Mouse (Mus musculus) forebrain, embryonic 16.5 days (tissue): ENCODE results near the gene Ptpre. TPM values are rescaled to one million over a fixed set of nuclear protein-coding genes. Genes with fewer than 3 reads are reported as not detected.
"Not testable (repeated sequence)": the region's sequence is repeated elsewhere in the genome, so short reads cannot be mapped to it uniquely, and the experiment has no call there.

ENCODE experiments used
- ATAC-seq: fragments of 200-750 bp; cut with Nextera tagmentation; 2 replicates; pipeline ENCODE4 v1.8.0; 2017; ENCODE audit warnings: mild to moderate bottlenecking, moderate library complexity
- H3K27ac ChIP-seq: fragments of 300-500 bp; sonication (generic); 2 replicates; pipeline ENCODE4 v1.5.1; 2014; ENCODE audit warnings: low read length, control low read depth
- H3K27me3 ChIP-seq: fragments of 300-500 bp; sonication (generic); replicated peaks from 2 replicates; pipeline ENCODE4 v1.6.1; 2014; ENCODE audit warnings: low read length; ENCODE audit not compliant: control insufficient read depth, insufficient read depth
- H3K36me3 ChIP-seq: fragments of 300-500 bp; sonication (generic); 2 replicates; pipeline ENCODE4 v1.6.1; 2014; ENCODE audit not compliant: control insufficient read depth, insufficient read depth
- H3K4me1 ChIP-seq: fragments of 300-500 bp; sonication (generic); replicated peaks from 2 replicates; pipeline ENCODE4 v1.6.1; 2014; ENCODE audit warnings: low read length; ENCODE audit not compliant: control insufficient read depth, insufficient read depth
- H3K4me2 ChIP-seq: fragments of 300-500 bp; sonication (generic); 2 replicates; pipeline ENCODE4 v1.6.1; 2014; ENCODE audit warnings: mild to moderate bottlenecking, low read length, control low read depth
- H3K4me3 ChIP-seq: fragments of 300-500 bp; sonication (generic); replicated peaks from 2 replicates; pipeline ENCODE4 v1.5.1; 2014; ENCODE audit warnings: mild to moderate bottlenecking, low read length, control low read depth
- H3K9ac ChIP-seq: fragments of 300-500 bp; sonication (generic); replicated peaks from 2 replicates; pipeline ENCODE4 v1.6.1; 2014; ENCODE audit warnings: low read depth, low read length, control low read depth
- H3K9me3 ChIP-seq: fragments of 300-500 bp; sonication (generic); 2 replicates; pipeline ENCODE4 v1.6.1; 2016; ENCODE audit warnings: low read length; ENCODE audit not compliant: control insufficient read depth
- WGBS: fragments of 180-500 bp; shearing (Covaris S2); extraction: QIAGEN DNeasy Blood & Tissue Kit; methylation state at CpG from one replicate; pipeline ENCODE4 v1.1.7; 2014; 5-methylcytosine and 5-hydroxymethylcytosine counted together
- polyA plus RNA-seq: library from polyadenylated mRNA; unstranded; fragments of >200 nt; fragmentation: Nextera tagmentation; extraction: Ambion mirVana; gene quantifications from 2 replicates; pipeline ENCODE4 v1.2.1, GENCODE M21; 2015

Gene Ptpre
- polyA plus RNA-seq, 1 experiment from 2014 or later, result 4.5 TPM

DNA sequence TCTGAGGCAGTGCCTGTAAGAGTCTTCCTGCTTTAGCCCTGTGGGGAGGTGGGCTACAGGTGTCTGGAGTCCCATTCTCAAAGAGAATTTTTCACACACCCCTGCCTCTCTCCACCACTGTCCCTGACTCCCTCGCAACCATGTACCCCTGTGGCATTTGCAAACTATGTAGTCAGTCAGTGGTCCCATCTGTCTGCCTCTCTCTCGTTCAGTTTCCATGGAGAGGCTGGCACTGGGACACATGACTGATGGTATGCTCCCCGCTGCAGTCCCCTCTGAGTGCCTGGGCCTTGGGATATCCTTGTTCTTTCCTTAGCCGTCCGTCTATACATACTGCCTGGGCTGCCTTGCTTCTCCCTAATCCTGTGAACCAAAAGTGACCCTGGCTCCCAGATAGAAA, 28.7 kb downstream of the Ptpre start:
- no peak overlapping the region for H3K27ac ChIP-seq
- 70% methylated on average over 5 of the region's 5 CpGs for WGBS
- H3K4me1 ChIP-seq, result peaks cover 8% of the 10 kb centered on the region; the same call in 1 of the 2 replicates
- no peak overlapping the region for H3K9ac ChIP-seq
- H3K36me3 ChIP-seq, result no peaks in the 10 kb centered on the region
- no peak overlapping the region for H3K4me2 ChIP-seq
- H3K9me3 ChIP-seq, result no peaks in the 10 kb centered on the region
- no peaks in the 10 kb centered on the region for H3K27me3 ChIP-seq
- no peak for ATAC-seq
- H3K4me3 ChIP-seq, result no peak overlapping the region

DNA sequence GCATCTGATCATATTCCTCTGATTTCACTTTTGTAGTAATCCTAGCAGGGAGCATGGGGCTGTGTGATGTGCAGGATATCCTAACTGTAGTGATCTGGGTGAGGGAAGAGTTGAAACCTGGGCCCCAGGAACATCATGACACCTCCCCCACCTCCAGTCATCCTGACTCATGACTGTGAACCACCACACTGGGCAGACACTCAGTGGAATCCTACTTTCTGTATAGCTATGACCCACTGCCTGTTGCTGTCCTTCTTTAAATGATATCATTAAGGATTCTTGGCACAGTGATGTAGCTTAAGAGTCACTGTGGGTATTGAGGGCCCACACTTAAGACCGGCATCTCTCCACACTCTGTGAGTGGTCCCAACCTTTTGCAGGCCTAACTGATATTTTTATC, 30.3 kb downstream of the Ptpre start:
- H3K27me3 ChIP-seq, result no peaks in the 10 kb centered on the region
- no peak for ATAC-seq
- H3K36me3 ChIP-seq, result no peaks in the 10 kb centered on the region
- H3K4me3 ChIP-seq, result no peak overlapping the region
- H3K4me1 ChIP-seq, result peaks cover 8% of the 10 kb centered on the region; the same call in 1 of the 2 replicates
- no peak overlapping the region for H3K9ac ChIP-seq
- H3K27ac ChIP-seq, result no peak overlapping the region
- H3K9me3 ChIP-seq, result no peaks in the 10 kb centered on the region
- WGBS, result 95% methylated on average over 1 of the region's 1 CpGs
- no peak overlapping the region for H3K4me2 ChIP-seq

DNA sequence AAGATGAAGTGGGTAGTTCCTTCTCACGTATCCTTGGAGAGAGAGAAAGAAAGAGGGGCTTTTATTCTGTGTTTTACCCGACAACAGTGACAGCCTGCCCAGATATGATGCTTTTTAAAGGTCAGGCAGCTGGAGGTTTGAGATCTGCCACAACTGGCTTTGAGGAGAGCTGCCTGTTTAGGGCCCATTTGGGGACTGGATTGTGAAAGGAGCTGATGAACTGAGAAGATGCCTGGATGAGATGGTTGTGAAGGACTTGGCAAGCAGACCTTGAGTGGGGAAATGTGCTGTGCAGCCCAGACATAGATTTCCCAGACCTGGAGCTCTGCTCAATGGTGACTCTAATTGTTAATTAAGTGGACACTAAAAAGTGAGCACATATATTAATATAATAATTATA, 31.3 kb downstream of the Ptpre start:
- no peaks in the 10 kb centered on the region for H3K9me3 ChIP-seq
- WGBS, result 53% methylated on average over 2 of the region's 2 CpGs
- H3K27ac ChIP-seq, result no peak overlapping the region
- H3K4me1 ChIP-seq, result peaks cover 7% of the 10 kb centered on the region; the same call in 1 of the 2 replicates
- no peaks in the 10 kb centered on the region for H3K36me3 ChIP-seq
- no peak overlapping the region for H3K4me3 ChIP-seq
- no peak for ATAC-seq
- H3K9ac ChIP-seq, result no peak overlapping the region
- H3K27me3 ChIP-seq, result no peaks in the 10 kb centered on the region
- H3K4me2 ChIP-seq, result no peak overlapping the region

DNA sequence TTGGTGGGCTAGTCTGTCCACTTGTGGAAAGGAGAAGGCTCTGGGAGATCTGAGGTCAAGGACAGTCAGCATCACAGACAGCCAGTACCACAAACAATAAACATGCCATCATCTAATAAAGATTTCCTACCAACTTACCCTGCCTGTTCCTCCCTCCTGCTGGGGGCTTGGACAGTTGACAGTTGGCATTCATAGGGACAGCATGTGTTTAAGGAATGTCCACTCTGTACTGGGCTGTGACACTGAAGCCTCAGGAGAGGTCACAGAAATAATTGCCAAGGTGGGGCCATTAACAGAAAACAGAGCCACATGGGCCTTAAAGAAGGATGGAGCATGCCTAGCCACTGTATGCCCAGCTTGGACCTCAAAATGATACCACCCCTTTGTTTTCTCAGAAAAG, 34.1 kb downstream of the Ptpre start:
- no peaks in the 10 kb centered on the region; the same call in 1 of the 2 replicates for H3K4me1 ChIP-seq
- no peak overlapping the region for H3K27ac ChIP-seq
- H3K4me2 ChIP-seq, result no peak overlapping the region
- no peaks in the 10 kb centered on the region for H3K36me3 ChIP-seq
- H3K9me3 ChIP-seq, result no peaks in the 10 kb centered on the region
- H3K27me3 ChIP-seq, result no peaks in the 10 kb centered on the region
- no peak overlapping the region for H3K4me3 ChIP-seq
- ATAC-seq, result no peak
- no peak overlapping the region for H3K9ac ChIP-seq

DNA sequence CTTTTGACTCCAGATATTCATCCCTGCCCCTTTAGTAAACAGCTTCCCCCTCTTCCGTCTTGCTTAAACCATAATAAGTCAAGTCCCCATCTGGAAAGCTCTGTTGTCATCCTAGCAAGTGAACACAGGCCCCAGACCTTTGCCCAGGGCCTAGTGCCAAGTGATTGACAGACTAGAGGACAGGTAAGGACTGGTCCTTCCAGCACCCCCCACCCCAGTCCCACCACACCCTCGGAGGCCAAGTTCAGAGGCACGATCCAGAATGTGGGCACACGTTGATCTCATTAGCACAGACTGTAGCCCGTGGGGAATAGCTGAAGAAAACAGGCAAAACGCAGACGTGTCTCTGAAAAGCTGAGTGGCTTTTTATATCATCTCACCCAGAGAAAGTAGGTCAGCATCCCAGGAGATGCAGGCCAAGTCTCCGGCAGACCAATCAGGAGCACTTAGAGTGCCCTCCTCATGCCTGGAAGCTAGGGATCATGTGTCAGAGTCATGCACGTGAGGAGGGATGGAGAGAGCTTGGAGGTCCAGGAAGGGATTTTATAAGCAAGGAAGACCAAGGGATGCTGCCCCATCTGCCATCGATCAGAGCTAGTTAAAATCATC, 34.8 kb downstream of the Ptpre start:
- Histone ChIP-seq H3K4me2 (no peak overlapping the region), H3K4me1 (no peaks in the 10 kb centered on the region; the same call in 1 of the 2 replicates), H3K4me3 (no peak overlapping the region), H3K27me3 (no peaks in the 10 kb centered on the region), H3K27ac (no peak overlapping the region), H3K9ac (no peak overlapping the region), H3K36me3 (no peaks in the 10 kb centered on the region), H3K9me3 (no peaks in the 10 kb centered on the region)
- WGBS, result 66% methylated on average over 10 of the region's 10 CpGs
- ATAC-seq, result no peak

DNA sequence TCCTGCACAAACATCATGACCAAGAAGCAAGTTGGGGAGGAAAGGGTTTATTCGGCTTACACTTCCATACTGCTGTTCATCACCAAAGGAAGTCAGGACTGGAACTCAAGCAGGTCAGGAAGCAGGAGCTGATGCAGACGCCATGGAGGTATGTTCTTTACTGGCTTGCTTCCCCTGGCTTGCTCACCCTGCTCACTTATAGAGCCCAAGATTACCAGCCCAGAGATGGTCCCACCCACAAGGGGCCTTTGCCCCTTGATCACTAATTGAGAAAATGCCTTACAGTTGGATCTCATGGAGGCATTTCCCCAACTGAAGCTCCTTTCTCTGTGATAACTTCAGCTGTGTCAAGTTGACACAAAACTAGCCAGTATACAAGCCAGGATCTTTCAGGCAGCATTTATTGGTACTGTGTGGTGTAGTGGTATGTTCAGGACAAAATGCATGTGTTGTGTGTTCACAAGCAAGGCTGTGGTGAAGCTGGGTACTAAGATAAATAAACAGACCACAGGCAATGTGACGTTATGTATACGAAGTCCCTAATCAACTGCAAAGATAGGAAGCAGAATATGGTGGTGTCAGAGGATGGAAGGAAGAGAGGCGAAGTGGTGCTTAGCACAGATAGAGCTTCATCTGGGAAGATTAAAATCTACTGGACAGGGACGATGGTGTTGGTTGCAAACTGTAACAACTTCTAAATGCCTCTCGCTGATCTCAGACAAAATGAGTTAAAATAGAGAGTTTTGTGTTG, 38.2 kb downstream of the Ptpre start:
- H3K9ac ChIP-seq, H3K4me1 ChIP-seq, H3K4me3 ChIP-seq, H3K9me3 ChIP-seq, H3K27me3 ChIP-seq, H3K4me2 ChIP-seq, H3K36me3 ChIP-seq, H3K27ac ChIP-seq, ATAC-seq: not testable (repeated sequence)
- 88% methylated on average over 7 of the region's 7 CpGs for WGBS

DNA sequence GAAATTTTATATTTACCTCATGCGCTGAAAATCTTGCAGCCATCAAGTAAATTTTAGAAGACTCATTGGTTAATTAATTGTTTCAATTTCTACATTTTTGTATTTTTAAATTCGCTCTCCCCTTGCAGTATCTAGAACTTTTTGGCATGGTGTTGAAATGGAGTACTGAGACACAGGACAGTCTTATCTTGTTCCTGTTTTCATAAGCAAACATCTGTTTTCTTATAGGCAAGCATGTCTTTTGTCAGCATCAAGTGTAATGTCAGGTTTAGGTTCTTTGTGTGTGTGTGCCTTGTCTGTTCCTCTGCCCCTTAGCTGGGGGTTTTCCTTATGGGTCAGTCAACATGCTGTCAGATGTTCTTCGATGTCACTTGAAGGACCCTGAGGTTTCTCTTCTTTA, 39.0 kb downstream of the Ptpre start:
- WGBS, result 90% methylated on average over 3 of the region's 3 CpGs

DNA sequence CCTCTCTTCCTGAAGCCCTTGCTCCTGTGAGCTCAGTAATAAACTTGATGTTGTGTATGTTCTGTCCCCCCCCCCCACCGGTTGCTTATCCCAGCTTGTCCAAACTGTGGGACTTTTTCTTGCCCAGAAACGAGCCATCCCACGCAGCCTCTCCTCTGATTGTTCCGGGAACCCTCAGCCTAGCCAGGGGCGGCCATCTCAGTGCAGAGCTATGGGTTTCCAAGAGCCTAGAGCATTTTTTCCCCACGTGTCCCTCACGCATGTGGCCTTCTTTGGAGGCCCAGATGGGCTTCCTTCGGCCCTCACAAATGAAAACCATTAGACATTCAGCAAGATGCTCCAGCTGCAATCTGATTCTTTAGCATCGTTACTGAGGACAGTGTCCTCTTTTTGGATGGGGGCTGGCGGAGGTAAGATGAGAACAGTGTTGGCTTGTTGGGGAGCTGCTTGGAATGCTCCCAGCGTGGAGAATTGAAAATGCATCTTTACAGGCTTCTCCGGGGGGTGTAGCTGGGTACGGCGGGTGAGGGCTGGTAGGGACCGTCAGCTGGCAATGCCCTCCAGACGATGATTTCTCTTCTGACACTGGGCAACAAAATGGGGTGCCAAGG, 41.5 kb downstream of the Ptpre start:
- Histone ChIP-seq H3K4me2 (no peak overlapping the region), H3K9ac (no peak overlapping the region), H3K36me3 (no peaks in the 10 kb centered on the region), H3K4me1 (no peaks in the 10 kb centered on the region; the same call in 1 of the 2 replicates), H3K4me3 (no peak overlapping the region), H3K27me3 (no peaks in the 10 kb centered on the region), H3K9me3 (no peaks in the 10 kb centered on the region), H3K27ac (no peak overlapping the region)
- WGBS, result 83% methylated on average over 16 of the region's 16 CpGs
- no peak for ATAC-seq

More for the DNA sequence above, 39.0 kb downstream of the Ptpre start:
- H3K4me3 ChIP-seq, result no peak overlapping the region
- H3K4me1 ChIP-seq, result no peaks in the 10 kb centered on the region; the same call in 1 of the 2 replicates
- H3K9me3 ChIP-seq, result no peaks in the 10 kb centered on the region
- H3K27ac ChIP-seq, result no peak overlapping the region
- H3K36me3 ChIP-seq, result no peaks in the 10 kb centered on the region
- no peak overlapping the region for H3K4me2 ChIP-seq
- H3K27me3 ChIP-seq, result no peaks in the 10 kb centered on the region
- no peak for ATAC-seq
- H3K9ac ChIP-seq, result no peak overlapping the region

DNA sequence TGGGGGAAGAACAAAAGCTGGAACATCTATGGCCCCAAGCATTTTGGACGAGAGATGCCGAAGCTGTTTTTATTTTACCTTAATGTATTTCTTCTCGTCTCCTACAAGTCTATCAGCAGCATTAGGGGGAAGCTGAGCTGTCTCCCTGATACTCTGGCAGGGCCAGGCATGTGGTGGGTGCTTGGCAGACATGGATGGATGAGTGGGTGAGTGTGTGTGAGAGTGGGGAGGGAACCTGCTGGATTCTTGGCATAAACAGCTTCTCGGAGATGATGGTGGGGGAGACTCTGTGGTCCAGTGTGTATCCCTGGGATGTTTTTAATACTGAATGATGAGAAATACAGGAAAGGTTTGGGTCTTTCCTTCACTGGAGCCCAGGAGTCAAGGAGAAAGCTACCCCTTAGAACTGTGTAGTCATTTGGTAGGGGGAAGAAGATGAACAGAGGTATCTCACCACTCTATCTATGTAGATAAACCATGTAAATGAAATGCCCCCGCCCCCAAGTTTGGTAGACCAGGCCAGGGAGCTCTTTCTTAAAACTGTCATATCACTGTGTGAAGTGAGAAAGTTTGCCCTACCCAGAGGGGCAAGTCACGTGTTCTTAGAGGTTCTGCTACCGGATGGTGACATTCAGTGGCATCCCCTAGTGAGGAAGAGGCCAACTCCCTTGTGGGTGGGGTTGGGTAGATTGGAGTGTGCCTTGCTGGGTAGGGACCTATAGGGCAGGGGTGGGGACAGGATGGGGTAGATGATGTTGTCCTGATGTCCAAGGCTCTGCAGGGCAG, 43.2 kb downstream of the Ptpre start:
- H3K27ac ChIP-seq, result no peak overlapping the region
- no peak overlapping the region for H3K4me3 ChIP-seq
- no peaks in the 10 kb centered on the region for H3K9me3 ChIP-seq
- H3K9ac ChIP-seq, result no peak overlapping the region
- H3K27me3 ChIP-seq, result no peaks in the 10 kb centered on the region
- WGBS, result 79% methylated on average over 7 of the region's 7 CpGs
- no peak overlapping the region for H3K4me2 ChIP-seq
- H3K36me3 ChIP-seq, result no peaks in the 10 kb centered on the region
- ATAC-seq, result no peak
- H3K4me1 ChIP-seq, result no peaks in the 10 kb centered on the region
